Mouse (Mus musculus) neural tube, embryonic 15.5 days (tissue): ENCODE results near the gene Serp1. TPM values are rescaled to one million over a fixed set of nuclear protein-coding genes. Genes with fewer than 3 reads are reported as not detected.

Experiments
- ATAC-seq: fragments of 200-750 bp; cut with Nextera tagmentation; 2 replicates; pipeline ENCODE4 v1.8.0; 2017; ENCODE audit warnings: mild to moderate bottlenecking, moderate TSS enrichment, moderate library complexity; ENCODE audit not compliant: low FRiP score
- H3K27ac ChIP-seq: fragments of 300-500 bp; sonication (generic); replicated peaks from 2 replicates; pipeline ENCODE4 v1.5.1; 2015; ENCODE audit warnings: mild to moderate bottlenecking, inconsistent platforms
- H3K27me3 ChIP-seq: fragments of 300-500 bp; sonication (generic); replicated peaks from 2 replicates; pipeline ENCODE4 v1.6.1; 2015; ENCODE audit warnings: inconsistent platforms
- H3K36me3 ChIP-seq: fragments of 300-500 bp; sonication (generic); 2 replicates; pipeline ENCODE4 v1.6.1; 2015; ENCODE audit warnings: inconsistent platforms
- H3K4me1 ChIP-seq: fragments of 300-500 bp; sonication (generic); 2 replicates; pipeline ENCODE4 v1.6.1; 2015; ENCODE audit warnings: inconsistent platforms
- H3K4me2 ChIP-seq: fragments of 300-500 bp; sonication (generic); 2 replicates; pipeline ENCODE4 v1.6.1; 2015; ENCODE audit warnings: inconsistent platforms, mild to moderate bottlenecking, moderate library complexity
- H3K4me3 ChIP-seq: fragments of 300-500 bp; sonication (generic); replicated peaks from 2 replicates; pipeline ENCODE4 v1.5.1; 2015; ENCODE audit warnings: mild to moderate bottlenecking, inconsistent platforms
- H3K9ac ChIP-seq: fragments of 300-500 bp; sonication (generic); replicated peaks from 2 replicates; pipeline ENCODE4 v1.6.1; 2015; ENCODE audit warnings: mild to moderate bottlenecking, inconsistent platforms
- H3K9me3 ChIP-seq: fragments of 300-500 bp; sonication (generic); replicated peaks from 2 replicates; pipeline ENCODE4 v1.6.1; 2016; ENCODE audit warnings: inconsistent platforms
- WGBS: fragments of 180-500 bp; shearing (Covaris S2); methylation state at CpG from one replicate; pipeline ENCODE4 v1.1.7; 2015; ENCODE audit warnings: mixed read lengths; 5-methylcytosine and 5-hydroxymethylcytosine counted together
- polyA plus RNA-seq: library from polyadenylated mRNA; unstranded; fragments of >200 nt; fragmentation: Nextera tagmentation; extraction: Ambion mirVana; gene quantifications from 2 replicates; pipeline ENCODE4 v1.2.1, GENCODE M21; 2015

Serp1 gene
- polyA plus RNA-seq, 1 experiment from 2014 or later: 57.8 TPM

DNA sequence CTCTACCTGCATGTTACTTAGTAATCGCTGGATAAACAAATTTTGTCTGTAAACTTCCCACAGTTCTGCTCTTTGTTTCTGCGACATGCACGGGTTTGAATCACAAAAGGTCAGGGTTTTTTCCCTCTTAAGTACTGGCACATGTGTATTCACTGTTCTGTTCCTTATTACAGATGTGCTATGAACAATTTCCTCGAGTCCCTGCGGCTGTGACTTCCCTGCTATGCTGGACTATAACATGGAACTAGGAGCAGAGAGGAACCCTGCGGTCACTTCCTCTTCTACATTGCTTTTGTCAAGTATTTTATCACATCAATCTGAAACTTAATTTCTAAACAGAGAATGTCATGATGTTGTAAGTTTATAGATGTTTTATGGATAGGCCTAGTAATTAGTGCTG, 5.4 kb downstream of the Serp1 start:
- peaks cover 17% of the 10 kb centered on the region for H3K4me1 ChIP-seq
- H3K9me3 ChIP-seq: no peaks in the 10 kb centered on the region
- no peak overlapping the region for H3K9ac ChIP-seq
- H3K27me3 ChIP-seq: no peaks in the 10 kb centered on the region
- peaks cover 18% of the 10 kb centered on the region for H3K36me3 ChIP-seq
- no peak overlapping the region for H3K4me2 ChIP-seq
- H3K27ac ChIP-seq: no peak overlapping the region
- WGBS: 90% methylated on average over 6 of the region's 6 CpGs
- no peak overlapping the region for H3K4me3 ChIP-seq
- ATAC-seq: no peak

DNA sequence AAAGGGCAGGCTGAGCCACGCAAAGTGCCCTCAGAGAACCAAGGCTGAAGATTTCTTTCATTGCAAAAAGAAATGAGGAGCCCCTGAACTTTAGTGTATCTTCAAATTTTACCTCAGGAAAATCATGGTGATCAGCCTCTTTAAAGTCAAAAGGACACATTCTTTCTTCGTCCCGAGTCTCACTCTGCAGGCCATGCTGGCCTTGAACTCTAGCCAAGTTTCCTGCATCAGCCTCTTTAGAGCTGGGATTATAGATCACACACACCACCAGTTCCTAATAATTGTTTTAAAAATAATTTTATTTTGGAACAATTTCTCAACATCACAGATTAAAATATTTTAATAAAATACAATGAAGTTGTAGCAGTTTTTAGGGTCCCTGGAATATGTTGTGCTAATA, 6.2 kb downstream of the Serp1 start:
- no peak overlapping the region for H3K9ac ChIP-seq
- no peak for ATAC-seq
- 77% methylated on average over 3 of the region's 3 CpGs for WGBS

DNA sequence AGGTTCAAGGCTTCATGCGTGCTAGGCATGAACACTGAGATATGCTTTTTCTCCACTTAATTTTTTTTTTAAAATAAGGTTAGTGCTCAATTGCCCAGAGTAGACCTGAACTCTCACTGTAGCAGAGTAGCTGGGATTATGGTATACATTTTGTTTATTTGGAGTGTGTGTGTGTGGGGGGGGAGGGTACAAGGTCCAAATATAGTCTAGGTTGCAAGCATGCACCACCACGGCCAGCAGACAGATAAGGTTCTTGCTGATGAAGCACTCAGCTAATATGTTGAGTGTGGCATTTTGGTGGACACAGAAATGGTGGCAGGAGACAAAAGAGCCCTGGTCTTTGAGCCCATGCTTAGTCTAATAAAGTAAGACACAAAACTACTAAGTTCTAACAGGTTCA, 6.7 kb downstream of the Serp1 start:
- 89% methylated on average over 2 of the region's 2 CpGs for WGBS
- Histone ChIP-seq H3K27ac (no peak overlapping the region), H3K36me3 (peaks cover 18% of the 10 kb centered on the region), H3K9ac (no peak overlapping the region), H3K4me2 (no peak overlapping the region), H3K27me3 (no peaks in the 10 kb centered on the region), H3K4me3 (no peak overlapping the region), H3K4me1 (peaks cover 8% of the 10 kb centered on the region), H3K9me3 (no peaks in the 10 kb centered on the region)
- ATAC-seq: no peak

More for the DNA sequence above, 6.2 kb downstream of the Serp1 start:
- H3K4me2 ChIP-seq: no peak overlapping the region
- H3K4me3 ChIP-seq: no peak overlapping the region
- no peaks in the 10 kb centered on the region for H3K27me3 ChIP-seq
- H3K27ac ChIP-seq: no peak overlapping the region
- H3K36me3 ChIP-seq: peaks cover 18% of the 10 kb centered on the region
- no peaks in the 10 kb centered on the region for H3K9me3 ChIP-seq
- peaks cover 12% of the 10 kb centered on the region for H3K4me1 ChIP-seq

DNA sequence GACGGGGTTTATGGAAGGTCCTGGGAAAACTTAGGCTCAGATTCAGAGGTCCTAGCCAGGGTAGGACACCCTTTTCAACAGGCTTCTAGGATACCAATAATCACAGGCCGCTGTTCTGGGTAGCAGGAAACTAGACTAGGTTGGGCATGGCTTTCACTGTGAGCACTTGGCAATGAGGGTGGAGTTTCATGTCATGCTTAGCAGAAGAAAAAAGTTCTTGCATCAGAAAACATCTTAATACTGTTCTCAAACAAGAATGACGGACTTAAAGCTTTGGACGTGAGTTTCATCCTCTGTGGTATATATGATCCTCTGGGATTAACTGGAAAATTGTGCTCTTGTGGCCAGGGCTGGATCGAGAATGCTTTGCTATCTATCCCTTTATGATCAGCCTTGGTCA, 7.9 kb downstream of the Serp1 start:
- Histone ChIP-seq H3K27ac (no peak overlapping the region), H3K36me3 (peaks cover 14% of the 10 kb centered on the region), H3K4me2 (no peak overlapping the region), H3K4me1 (no peaks in the 10 kb centered on the region), H3K9me3 (no peaks in the 10 kb centered on the region), H3K27me3 (no peaks in the 10 kb centered on the region), H3K9ac (no peak overlapping the region), H3K4me3 (no peak overlapping the region)
- no peak for ATAC-seq
- WGBS: 89% methylated on average over 5 of the region's 5 CpGs

DNA sequence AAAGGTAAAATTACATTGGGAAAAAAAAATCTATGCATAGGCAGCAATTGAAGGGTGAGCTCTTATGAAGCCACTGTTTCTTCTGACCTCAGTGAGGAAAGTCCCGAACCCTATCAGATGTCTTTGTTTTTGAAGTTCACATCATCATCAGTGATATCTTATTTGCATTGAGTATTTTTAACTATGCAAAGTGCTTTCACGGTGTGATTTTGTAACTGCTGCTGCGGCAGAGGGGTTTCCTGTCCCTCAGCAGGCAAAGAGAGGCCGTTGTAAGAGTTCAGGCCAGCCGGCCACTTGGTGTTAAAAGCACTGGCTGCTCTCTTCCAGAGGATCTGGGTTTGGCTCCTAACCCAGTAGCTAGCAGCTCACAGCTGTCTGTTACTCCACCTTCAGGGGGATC, 8.4 kb downstream of the Serp1 start:
- H3K4me3 ChIP-seq: no peak overlapping the region
- peaks cover 9% of the 10 kb centered on the region for H3K36me3 ChIP-seq
- 70% methylated on average over 5 of the region's 5 CpGs for WGBS
- no peak overlapping the region for H3K4me2 ChIP-seq
- H3K27me3 ChIP-seq: no peaks in the 10 kb centered on the region
- H3K9ac ChIP-seq: no peak overlapping the region
- no peak for ATAC-seq
- H3K4me1 ChIP-seq: no peaks in the 10 kb centered on the region
- H3K27ac ChIP-seq: no peak overlapping the region
- H3K9me3 ChIP-seq: no peaks in the 10 kb centered on the region

DNA sequence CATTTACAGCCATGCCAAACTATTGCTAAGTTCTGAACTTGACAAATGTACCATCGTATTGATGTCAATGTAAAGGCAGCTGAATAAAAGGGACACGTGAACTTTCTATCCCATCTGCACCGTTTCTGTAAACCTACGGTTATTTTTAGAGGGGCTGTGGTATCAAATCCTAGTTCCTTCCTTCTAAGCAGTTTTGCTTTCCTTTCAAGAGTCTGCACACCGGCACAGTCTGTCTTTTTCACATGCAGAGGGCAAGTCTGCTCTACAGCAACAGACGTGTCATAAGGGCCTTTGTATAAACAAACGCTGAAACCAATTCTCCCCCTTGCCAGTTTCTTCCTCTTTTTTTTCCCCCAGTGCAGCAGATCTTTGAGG, 9.1 kb downstream of the Serp1 start:
- 82% methylated on average over 7 of the region's 7 CpGs for WGBS
- no peaks in the 10 kb centered on the region for H3K4me1 ChIP-seq
- no peaks in the 10 kb centered on the region for H3K9me3 ChIP-seq
- no peak overlapping the region for H3K4me3 ChIP-seq
- no peak overlapping the region for H3K4me2 ChIP-seq
- peaks cover 7% of the 10 kb centered on the region for H3K36me3 ChIP-seq
- no peak overlapping the region for H3K9ac ChIP-seq
- H3K27me3 ChIP-seq: no peaks in the 10 kb centered on the region
- no peak overlapping the region for H3K27ac ChIP-seq
- ATAC-seq: no peak

DNA sequence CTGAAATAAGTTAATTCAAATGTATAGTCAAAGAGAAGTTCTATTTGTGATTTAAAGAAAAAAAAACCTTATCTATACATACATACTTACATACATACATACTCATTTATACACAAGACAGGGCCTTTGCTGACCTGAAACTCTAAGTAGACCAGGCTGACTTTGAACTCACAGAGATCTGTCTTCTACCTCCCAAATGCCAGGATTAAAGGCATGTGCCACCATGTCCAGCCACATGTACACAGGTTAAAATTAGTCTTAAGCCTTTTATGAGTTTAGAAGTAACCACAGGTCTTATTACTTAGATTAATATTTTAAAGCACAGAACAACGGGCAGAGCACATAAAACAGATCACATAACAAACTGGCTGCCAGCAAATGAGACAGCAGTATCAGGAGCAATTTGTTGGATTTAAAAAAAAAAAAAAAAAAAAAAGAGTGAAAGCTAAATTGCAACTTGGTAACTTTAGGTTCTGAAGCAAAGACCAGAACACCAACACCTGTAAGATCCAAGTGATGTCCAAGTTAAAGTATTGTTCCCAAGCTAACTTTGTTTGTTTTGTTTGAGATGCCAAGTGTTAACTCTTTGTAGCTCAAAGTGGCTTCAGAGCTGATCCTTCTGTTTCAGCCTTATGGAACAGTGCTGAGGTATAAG, 9.6 kb downstream of the Serp1 start:
- no peak overlapping the region for H3K4me2 ChIP-seq
- no peaks in the 10 kb centered on the region for H3K9me3 ChIP-seq
- ATAC-seq: no peak
- WGBS: 82% methylated on average over 1 of the region's 1 CpGs
- H3K27ac ChIP-seq: no peak overlapping the region
- H3K9ac ChIP-seq: no peak overlapping the region
- no peaks in the 10 kb centered on the region for H3K27me3 ChIP-seq
- H3K4me3 ChIP-seq: no peak overlapping the region
- no peaks in the 10 kb centered on the region for H3K4me1 ChIP-seq
- peaks cover 2% of the 10 kb centered on the region for H3K36me3 ChIP-seq

DNA sequence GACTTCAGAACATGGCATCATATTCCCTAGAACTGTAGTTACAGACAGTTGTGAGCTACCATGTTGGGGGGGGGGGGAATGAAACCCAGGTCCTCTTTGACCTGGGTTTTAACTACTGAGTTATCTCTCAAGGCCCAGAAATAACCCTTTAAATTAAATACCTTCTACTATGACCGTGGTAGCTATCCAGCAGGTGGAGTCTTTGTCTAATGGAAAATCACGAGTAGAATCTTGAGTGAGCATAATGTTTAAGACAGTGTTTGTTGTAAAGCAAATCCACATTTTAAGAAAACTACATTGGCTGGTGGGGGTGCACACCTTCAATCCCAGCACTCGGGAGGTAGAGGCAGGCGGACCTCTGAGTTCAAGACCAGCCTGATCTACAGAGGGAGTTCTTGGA, 12.2 kb downstream of the Serp1 start:
- ATAC-seq: no peak
- 87% methylated on average over 4 of the region's 4 CpGs for WGBS
- no peak overlapping the region for H3K4me2 ChIP-seq
- H3K4me3 ChIP-seq: no peak overlapping the region
- H3K27me3 ChIP-seq: no peaks in the 10 kb centered on the region
- no peak overlapping the region for H3K9ac ChIP-seq
- no peaks in the 10 kb centered on the region for H3K4me1 ChIP-seq
- H3K36me3 ChIP-seq: no peaks in the 10 kb centered on the region
- no peak overlapping the region for H3K27ac ChIP-seq
- H3K9me3 ChIP-seq: no peaks in the 10 kb centered on the region

DNA sequence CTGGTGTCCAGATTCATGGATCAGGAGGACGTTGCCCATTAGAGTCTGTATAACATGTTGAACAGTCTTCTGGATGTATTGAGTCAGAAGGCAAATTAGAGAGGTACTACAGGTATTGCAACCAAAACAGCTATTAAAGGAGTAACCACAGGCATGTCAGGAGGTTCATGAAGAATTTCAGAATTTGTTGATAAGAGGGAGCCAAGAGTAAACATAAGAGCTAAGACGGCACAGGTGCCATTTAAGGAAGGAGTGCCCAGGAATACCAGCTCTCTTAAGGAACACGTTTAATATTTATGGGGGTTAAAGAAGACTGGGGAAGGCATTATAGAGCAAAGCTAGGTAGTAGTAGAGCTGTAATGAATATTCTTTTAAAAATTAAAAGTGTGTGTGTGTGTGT, 13.0 kb downstream of the Serp1 start:
- no peak overlapping the region for H3K27ac ChIP-seq
- H3K36me3 ChIP-seq: no peaks in the 10 kb centered on the region
- 93% methylated on average over 3 of the region's 3 CpGs for WGBS
- no peaks in the 10 kb centered on the region for H3K9me3 ChIP-seq
- no peak for ATAC-seq
- H3K4me2 ChIP-seq: no peak overlapping the region
- no peak overlapping the region for H3K9ac ChIP-seq
- no peaks in the 10 kb centered on the region for H3K4me1 ChIP-seq
- no peak overlapping the region for H3K4me3 ChIP-seq
- no peaks in the 10 kb centered on the region for H3K27me3 ChIP-seq

DNA sequence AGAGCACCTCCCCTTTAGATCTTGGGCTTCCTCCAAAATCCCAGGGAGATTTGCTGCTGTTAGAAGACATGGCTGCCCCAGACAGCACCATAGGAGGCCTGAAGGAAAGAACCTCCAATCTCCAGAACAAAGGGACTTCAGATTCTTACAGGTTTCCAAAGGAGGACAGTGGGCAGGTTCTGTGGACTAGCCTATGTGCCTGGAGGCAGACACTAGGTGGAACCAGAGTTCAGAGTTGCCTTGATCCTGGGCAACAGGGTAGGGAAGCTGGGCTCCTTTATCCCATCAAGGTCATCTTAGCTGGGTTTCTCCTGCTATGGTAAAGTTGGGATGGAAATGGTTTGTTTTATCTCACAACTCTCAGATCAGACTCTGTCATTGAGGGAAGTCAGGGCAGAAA, 14.1 kb downstream of the Serp1 start:
- no peak overlapping the region for H3K27ac ChIP-seq
- no peak overlapping the region for H3K4me3 ChIP-seq
- no peak overlapping the region for H3K9ac ChIP-seq
- H3K4me1 ChIP-seq: no peaks in the 10 kb centered on the region
- H3K27me3 ChIP-seq: no peaks in the 10 kb centered on the region
- no peaks in the 10 kb centered on the region for H3K9me3 ChIP-seq
- no peaks in the 10 kb centered on the region for H3K36me3 ChIP-seq
- no peak overlapping the region for H3K4me2 ChIP-seq
- no peak for ATAC-seq

DNA sequence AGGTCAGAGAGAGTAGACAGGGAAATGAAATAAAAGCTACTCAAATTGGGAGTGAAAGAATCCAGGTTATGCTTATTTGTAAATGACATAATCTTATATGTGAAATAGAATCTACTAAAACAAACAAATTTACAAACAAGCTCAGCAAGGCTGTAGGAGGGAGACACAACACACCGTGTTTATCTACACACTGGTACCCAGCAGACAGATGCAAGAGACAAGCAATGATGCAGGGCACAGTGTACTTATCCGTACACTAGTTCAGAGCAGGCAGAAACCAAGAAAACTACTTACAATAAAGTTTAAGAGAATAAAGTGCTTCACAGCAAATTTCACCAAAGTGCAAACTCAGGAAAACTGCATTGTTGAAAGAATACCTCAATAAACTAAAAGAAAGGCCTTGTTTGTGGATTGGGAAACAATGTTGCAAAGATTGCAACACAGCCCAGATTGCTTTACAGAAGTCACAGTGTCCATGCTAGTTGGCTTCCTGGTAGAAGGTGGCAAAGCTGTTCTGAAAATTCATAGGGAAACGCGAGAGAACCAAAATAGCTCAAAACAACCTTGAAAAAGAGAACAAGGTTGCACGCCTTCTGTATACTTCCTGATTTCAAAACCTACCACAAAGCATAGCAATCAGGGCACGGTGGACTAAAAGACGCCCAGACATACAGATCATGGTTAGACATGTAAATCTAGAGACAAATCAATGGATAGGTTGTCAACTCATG, 17.5 kb downstream of the Serp1 start:
- Histone ChIP-seq H3K9ac (no peak overlapping the region), H3K4me1 (no peaks in the 10 kb centered on the region), H3K27me3 (no peaks in the 10 kb centered on the region), H3K4me2 (no peak overlapping the region), H3K9me3 (no peaks in the 10 kb centered on the region), H3K36me3 (no peaks in the 10 kb centered on the region), H3K4me3 (no peak overlapping the region), H3K27ac (no peak overlapping the region)
- WGBS: 90% methylated on average over 7 of the region's 7 CpGs
- ATAC-seq: no peak

DNA sequence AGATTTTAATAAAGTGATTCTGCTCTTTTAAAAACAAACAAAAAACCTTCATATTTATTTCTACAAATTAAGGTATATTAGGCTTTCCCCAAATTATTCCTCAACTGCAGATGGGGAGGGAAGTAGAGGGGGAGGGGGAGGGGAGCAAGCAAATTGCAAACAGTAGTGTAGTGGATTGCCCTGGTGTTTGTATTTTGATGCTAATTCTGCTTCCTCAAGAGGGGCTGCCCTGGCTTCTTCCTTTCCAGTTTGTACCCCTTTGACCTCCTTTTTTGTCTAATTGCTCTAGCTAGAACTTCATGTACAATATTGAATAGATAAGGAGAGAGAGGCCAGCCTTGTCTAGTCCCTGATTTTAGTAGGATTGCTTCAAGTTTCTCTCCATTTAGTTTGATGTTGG, 21.0 kb downstream of the Serp1 start:
- no peaks in the 10 kb centered on the region for H3K4me1 ChIP-seq
- no peaks in the 10 kb centered on the region for H3K9me3 ChIP-seq
- no peak overlapping the region for H3K4me2 ChIP-seq
- H3K4me3 ChIP-seq: no peak overlapping the region
- no peaks in the 10 kb centered on the region for H3K36me3 ChIP-seq
- no peak overlapping the region for H3K27ac ChIP-seq
- no peak for ATAC-seq
- no peaks in the 10 kb centered on the region for H3K27me3 ChIP-seq
- H3K9ac ChIP-seq: no peak overlapping the region
